Mouse (Mus musculus): ENCODE results near the gene Gid8.

GRCm38 (mm10) chr2:180662008-180662407 is 47.9 kb upstream of the Gid8 start:
- TF ChIP-seq POLR2A (IDR thresholded peaks at IDR 0.05; ENCODE audit: insufficient read depth, low read depth, low read length) (no peak), CTCF (IDR thresholded peaks at IDR 0.05; ENCODE audit: insufficient read depth, low read depth, low read length) (no peak)
